ENCODE assay signal across 23 mouse cellular contexts in genomic region chr12:79118991-79119390, GRCm38 (mm10). TPM values are rescaled to one million over a fixed set of nuclear protein-coding genes. Genes with fewer than 3 reads are reported as not detected.
"Had no signal": no experiment of that assay in that cellular context is flagged by ENCODE, and none has a peak within 500 bp of the region (broad histone marks: within the 10 kb centered on the region; RNA-seq: fewer than 3 reads in every experiment).

No protein-coding gene starts in this region.

- H3K27ac ChIP-seq: intestine, embryonic 15.5 days; left cerebral cortex, adult 2 months; limb, embryonic 12.5 days; limb, embryonic 15.5 days; liver, embryonic 14.5 days; macrophage; midbrain, embryonic 12.5 days; midbrain, embryonic 15.5 days; neural tube, embryonic 13.5 days; stomach, embryonic 15.5 days had no signal

- H3K4me3 ChIP-seq: intestine, embryonic 15.5 days; left cerebral cortex, adult 2 months; limb, embryonic 12.5 days; limb, embryonic 15.5 days; midbrain, embryonic 12.5 days; midbrain, embryonic 15.5 days; myocyte; neural tube, embryonic 13.5 days; stomach, embryonic 15.5 days had no signal

- H3K9me3 ChIP-seq: intestine, embryonic 15.5 days; limb, embryonic 12.5 days; limb, embryonic 15.5 days; midbrain, embryonic 12.5 days; midbrain, embryonic 15.5 days; neural tube, embryonic 13.5 days; stomach, embryonic 15.5 days had no signal

- H3K27me3 ChIP-seq: intestine, embryonic 15.5 days; limb, embryonic 12.5 days; limb, embryonic 15.5 days; midbrain, embryonic 12.5 days; midbrain, embryonic 15.5 days; neural tube, embryonic 13.5 days; stomach, embryonic 15.5 days had no signal

- H3K36me3 ChIP-seq: intestine, embryonic 15.5 days; limb, embryonic 12.5 days; limb, embryonic 15.5 days; midbrain, embryonic 12.5 days; midbrain, embryonic 15.5 days; neural tube, embryonic 13.5 days; stomach, embryonic 15.5 days had no signal

- H3K9ac ChIP-seq: intestine, embryonic 15.5 days; limb, embryonic 12.5 days; limb, embryonic 15.5 days; liver, embryonic 14.5 days; liver, postnatal 0 days; lung, embryonic 14.5 days; midbrain, embryonic 12.5 days; midbrain, embryonic 15.5 days; neural tube, embryonic 13.5 days; stomach, embryonic 15.5 days had no signal

- DNase-seq: layer of hippocampus, adult 9-11 months; layer of hippocampus, postnatal 36 days; left cerebral cortex, postnatal 4 days; liver, postnatal 0 days; lung, embryonic 14.5 days; retina, postnatal 1 day; right cerebral cortex, postnatal 25 days; spleen, adult 18-20 months; thymus, adult 18-20 months; thymus, postnatal 36 days had no signal

- H3K4me1 ChIP-seq: intestine, embryonic 15.5 days; limb, embryonic 12.5 days; limb, embryonic 15.5 days; midbrain, embryonic 12.5 days; midbrain, embryonic 15.5 days; neural tube, embryonic 13.5 days; stomach, embryonic 15.5 days had no signal

- H3K4me2 ChIP-seq: intestine, embryonic 15.5 days; limb, embryonic 12.5 days; limb, embryonic 15.5 days; liver, embryonic 11.5 days; lung, embryonic 14.5 days; midbrain, embryonic 12.5 days; midbrain, embryonic 15.5 days; neural tube, embryonic 13.5 days; stomach, embryonic 15.5 days had no signal

- ATAC-seq: intestine, embryonic 15.5 days; liver, postnatal 0 days; lung, postnatal 0 days; midbrain, embryonic 15.5 days had no signal

RNA-seq across cellular contexts. Expression of gene Arg2, which starts 11.6 kb away (rescaled TPM):
- polyA plus RNA-seq: liver, embryonic 11.5 days; liver, embryonic 14.5 days had no signal
